Mouse (Mus musculus): ENCODE results near the gene B230219D22Rik. TPM values are rescaled to one million over a fixed set of nuclear protein-coding genes. Genes with fewer than 3 reads are reported as not detected.
A peak's percentile ranks its signal among the peaks of the same experiment; 100 is the strongest.

Gene B230219D22Rik
- polyA plus RNA-seq, 1 experiment from 2014 or later = 75.4 TPM

- H3K9me3 ChIP-seq (ENCODE audit: control insufficient read depth, low read length) = no peaks in the 10 kb centered on the region
- H3K4me2 ChIP-seq (ENCODE audit: low read length) = peak within 1 kb of the TSS; percentile 71
- H3K27ac ChIP-seq (replicated peaks in 1 of 2; ENCODE audit: control insufficient read depth in 1 of 2, insufficient read depth in 1 of 2, low read depth in 2 of 2, low read length in 2 of 2) = peak within 1 kb of the TSS; percentile 96 to 98
- peak within 1 kb of the TSS; percentile 54 to 58 for H3K4me3 ChIP-seq (ENCODE audit: control insufficient read depth in 1 of 2, insufficient read depth in 1 of 2, low read depth in 1 of 2, low read length in 2 of 2)
- peak; percentile 90 for ATAC-seq (ENCODE audit: insufficient number of reproducible peaks, insufficient read depth, low FRiP score, low read depth)
- H3K4me1 ChIP-seq (ENCODE audit: control insufficient read depth in 2 of 2, insufficient read depth in 2 of 2, low read length in 2 of 2) = no peaks in the 10 kb centered on the region
- no peaks in the 10 kb centered on the region for H3K27me3 ChIP-seq (ENCODE audit: control insufficient read depth, insufficient read depth, low read length)
- H3K36me3 ChIP-seq (ENCODE audit: control insufficient read depth, insufficient read depth, low read length) = peaks cover 30% of the 10 kb centered on the region
- peak within 1 kb of the TSS; percentile 86 for H3K9ac ChIP-seq (ENCODE audit: low read length)
- under 1% methylated on average over 72 of the region's 73 CpGs for WGBS
These were observed 34.4 kb downstream of the B230219D22Rik start, which contains the start of gene Pcbd2 for GRCm38 (mm10) chr13:55727120-55727838. Gene Pcbd2, plus strand, starts transcription at chr13:55727368.

DNA sequence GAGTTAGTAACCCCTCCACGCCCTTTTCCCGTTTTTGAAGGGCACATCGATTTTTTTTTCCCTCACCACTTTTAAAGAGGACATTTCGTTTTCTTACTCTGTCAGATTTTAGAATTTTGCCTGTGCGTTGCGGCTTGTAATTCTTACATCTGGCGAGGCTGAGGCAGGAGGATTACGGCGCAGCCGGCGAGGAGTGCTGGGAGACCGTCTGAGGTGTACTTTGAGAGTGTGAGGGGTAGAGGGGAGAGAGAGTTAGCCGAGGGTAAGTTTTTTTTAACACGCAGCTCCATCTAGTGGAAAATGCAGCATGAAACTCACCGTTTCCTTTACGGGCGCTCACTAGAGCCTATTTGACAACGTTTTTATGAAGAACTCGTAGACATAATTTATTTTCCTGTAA, 34.9 kb downstream of the B230219D22Rik start:
- Histone ChIP-seq H3K36me3 (ENCODE audit: control insufficient read depth, insufficient read depth, low read length) (peaks cover 30% of the 10 kb centered on the region), H3K9ac (ENCODE audit: low read length) (peak overlapping the region; percentile 86), H3K9me3 (ENCODE audit: control insufficient read depth, low read length) (no peaks in the 10 kb centered on the region), H3K27me3 (ENCODE audit: control insufficient read depth, insufficient read depth, low read length) (no peaks in the 10 kb centered on the region), H3K4me3 (ENCODE audit: control insufficient read depth in 1 of 2, insufficient read depth in 1 of 2, low read depth in 1 of 2, low read length in 2 of 2) (peak overlapping the region; percentile 54 to 58), H3K4me2 (ENCODE audit: low read length) (peak overlapping the region; percentile 71), H3K4me1 (ENCODE audit: control insufficient read depth in 2 of 2, insufficient read depth in 2 of 2, low read length in 2 of 2) (no peaks in the 10 kb centered on the region), H3K27ac (replicated peaks in 1 of 2; ENCODE audit: control insufficient read depth in 1 of 2, insufficient read depth in 1 of 2, low read depth in 2 of 2, low read length in 2 of 2) (peak overlapping the region; percentile 96 to 98)
- WGBS = 4% methylated on average over 19 of the region's 19 CpGs
- peak; percentile 62; the same call in 1 of the 2 replicates for ATAC-seq (ENCODE audit: insufficient number of reproducible peaks, insufficient read depth, low FRiP score, low read depth)

- H3K36me3 ChIP-seq (ENCODE audit: control insufficient read depth, insufficient read depth, low read length) = peaks cover 9% of the 10 kb centered on the region; the same call in 1 of the 2 replicates
- no peak overlapping the region for H3K4me3 ChIP-seq (ENCODE audit: control insufficient read depth in 1 of 2, insufficient read depth in 1 of 2, low read depth in 1 of 2, low read length in 2 of 2)
- H3K9ac ChIP-seq (ENCODE audit: low read length) = no peak overlapping the region
- no peak overlapping the region for H3K27ac ChIP-seq (replicated peaks in 1 of 2; ENCODE audit: control insufficient read depth in 1 of 2, insufficient read depth in 1 of 2, low read depth in 2 of 2, low read length in 2 of 2)
- H3K4me1 ChIP-seq (ENCODE audit: control insufficient read depth in 2 of 2, insufficient read depth in 2 of 2, low read length in 2 of 2) = no peaks in the 10 kb centered on the region
- no peaks in the 10 kb centered on the region for H3K27me3 ChIP-seq (ENCODE audit: control insufficient read depth, insufficient read depth, low read length)
- ATAC-seq (ENCODE audit: insufficient number of reproducible peaks, insufficient read depth, low FRiP score, low read depth) = no peak
- no peak overlapping the region for H3K4me2 ChIP-seq (ENCODE audit: low read length)
- WGBS = 89% methylated on average over 7 of the region's 7 CpGs
- no peaks in the 10 kb centered on the region for H3K9me3 ChIP-seq (ENCODE audit: control insufficient read depth, low read length)
These were observed 37.8 kb downstream of the B230219D22Rik start for GRCm38 (mm10) chr13:55730716-55731115.

DNA sequence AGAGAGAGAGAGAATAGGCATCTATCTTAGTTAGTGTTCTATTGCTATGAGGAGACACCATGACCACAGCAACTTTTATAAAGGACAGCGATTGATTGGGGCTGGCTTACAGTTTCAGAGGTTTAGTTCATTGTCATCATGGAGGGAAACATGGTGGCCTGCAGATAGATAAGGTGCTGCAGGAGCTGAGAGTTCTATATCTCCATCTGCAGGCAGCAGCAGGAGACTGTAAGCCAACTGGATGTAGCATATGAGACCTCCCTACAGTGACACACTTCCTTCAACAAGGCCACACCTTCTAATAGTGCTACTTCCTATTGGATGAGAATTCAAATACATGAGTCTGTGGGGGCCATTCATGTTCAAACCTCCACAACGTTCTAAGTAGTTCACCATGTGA, 39.2 kb downstream of the B230219D22Rik start:
- 87% methylated on average over 2 of the region's 2 CpGs for WGBS
- H3K27ac ChIP-seq (replicated peaks in 1 of 2; ENCODE audit: control insufficient read depth in 1 of 2, insufficient read depth in 1 of 2, low read depth in 2 of 2, low read length in 2 of 2) = no peak overlapping the region

GRCm38 (mm10) chr13:55733628-55734502, 40.9 kb downstream of the B230219D22Rik start:
- no peak overlapping the region for H3K4me3 ChIP-seq (ENCODE audit: control insufficient read depth in 1 of 2, insufficient read depth in 1 of 2, low read depth in 1 of 2, low read length in 2 of 2)
- no peaks in the 10 kb centered on the region for H3K27me3 ChIP-seq (ENCODE audit: control insufficient read depth, insufficient read depth, low read length)
- 87% methylated on average over 22 of the region's 22 CpGs for WGBS
- H3K9me3 ChIP-seq (ENCODE audit: control insufficient read depth, low read length) = no peaks in the 10 kb centered on the region
- no peak overlapping the region for H3K9ac ChIP-seq (ENCODE audit: low read length)
- H3K4me1 ChIP-seq (ENCODE audit: control insufficient read depth in 2 of 2, insufficient read depth in 2 of 2, low read length in 2 of 2) = no peaks in the 10 kb centered on the region
- H3K4me2 ChIP-seq (ENCODE audit: low read length) = no peak overlapping the region
- ATAC-seq (ENCODE audit: insufficient number of reproducible peaks, insufficient read depth, low FRiP score, low read depth) = no peak
- no peak overlapping the region for H3K27ac ChIP-seq (replicated peaks in 1 of 2; ENCODE audit: control insufficient read depth in 1 of 2, insufficient read depth in 1 of 2, low read depth in 2 of 2, low read length in 2 of 2)
- H3K36me3 ChIP-seq (ENCODE audit: control insufficient read depth, insufficient read depth, low read length) = 0 out of 2 replicates have a peak, but pooled peaks cover 2% of the 10 kb centered on the region

More for the DNA sequence above, 39.2 kb downstream of the B230219D22Rik start:
- H3K36me3 ChIP-seq (ENCODE audit: control insufficient read depth, insufficient read depth, low read length) = 0 out of 2 replicates have a peak, but pooled peaks cover 2% of the 10 kb centered on the region
- no peak for ATAC-seq (ENCODE audit: insufficient number of reproducible peaks, insufficient read depth, low FRiP score, low read depth)
- no peak overlapping the region for H3K4me3 ChIP-seq (ENCODE audit: control insufficient read depth in 1 of 2, insufficient read depth in 1 of 2, low read depth in 1 of 2, low read length in 2 of 2)
- H3K9ac ChIP-seq (ENCODE audit: low read length) = no peak overlapping the region
- no peaks in the 10 kb centered on the region for H3K4me1 ChIP-seq (ENCODE audit: control insufficient read depth in 2 of 2, insufficient read depth in 2 of 2, low read length in 2 of 2)
- H3K4me2 ChIP-seq (ENCODE audit: low read length) = no peak overlapping the region
- H3K27me3 ChIP-seq (ENCODE audit: control insufficient read depth, insufficient read depth, low read length) = no peaks in the 10 kb centered on the region
- H3K9me3 ChIP-seq (ENCODE audit: control insufficient read depth, low read length) = no peaks in the 10 kb centered on the region

DNA sequence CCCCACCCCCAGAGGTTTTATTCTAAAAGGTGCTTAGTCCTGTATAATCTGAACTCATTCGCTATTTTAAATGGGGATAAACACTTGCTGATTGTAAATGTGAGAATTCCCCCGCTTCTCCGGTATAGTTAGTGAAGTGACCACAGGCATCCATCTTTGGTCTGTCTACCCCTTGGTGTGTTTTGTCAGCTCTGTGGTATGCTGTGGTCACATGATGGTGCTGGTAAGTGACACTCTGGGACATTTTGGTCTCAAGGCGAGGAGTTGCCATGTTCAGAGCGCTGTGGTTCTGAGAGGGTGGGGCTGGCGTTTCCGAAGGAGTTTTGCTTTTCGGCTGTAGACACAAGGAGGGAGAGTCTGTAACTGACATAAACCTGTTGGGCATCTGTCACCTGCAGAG, 45.0 kb downstream of the B230219D22Rik start:
- 80% methylated on average over 8 of the region's 8 CpGs for WGBS

GRCm38 (mm10) chr13:55742306-55742705, 49.4 kb downstream of the B230219D22Rik start:
- 60% methylated on average over 8 of the region's 8 CpGs for WGBS
- no peak overlapping the region for H3K4me3 ChIP-seq (ENCODE audit: control insufficient read depth in 1 of 2, insufficient read depth in 1 of 2, low read depth in 1 of 2, low read length in 2 of 2)
- no peak for ATAC-seq (ENCODE audit: insufficient number of reproducible peaks, insufficient read depth, low FRiP score, low read depth)
- H3K9me3 ChIP-seq (ENCODE audit: control insufficient read depth, low read length) = no peaks in the 10 kb centered on the region
- no peaks in the 10 kb centered on the region for H3K27me3 ChIP-seq (ENCODE audit: control insufficient read depth, insufficient read depth, low read length)
- no peak overlapping the region for H3K27ac ChIP-seq (replicated peaks in 1 of 2; ENCODE audit: control insufficient read depth in 1 of 2, insufficient read depth in 1 of 2, low read depth in 2 of 2, low read length in 2 of 2)
- no peak overlapping the region for H3K4me2 ChIP-seq (ENCODE audit: low read length)
- H3K9ac ChIP-seq (ENCODE audit: low read length) = no peak overlapping the region
- no peaks in the 10 kb centered on the region for H3K36me3 ChIP-seq (ENCODE audit: control insufficient read depth, insufficient read depth, low read length)
- H3K4me1 ChIP-seq (ENCODE audit: control insufficient read depth in 2 of 2, insufficient read depth in 2 of 2, low read length in 2 of 2) = no peaks in the 10 kb centered on the region

More for the DNA sequence above, 45.0 kb downstream of the B230219D22Rik start:
- Histone ChIP-seq H3K9ac (ENCODE audit: low read length) (no peak overlapping the region), H3K36me3 (ENCODE audit: control insufficient read depth, insufficient read depth, low read length) (0 out of 2 replicates have a peak, but pooled peaks cover 2% of the 10 kb centered on the region), H3K4me1 (ENCODE audit: control insufficient read depth in 2 of 2, insufficient read depth in 2 of 2, low read length in 2 of 2) (no peaks in the 10 kb centered on the region), H3K4me3 (ENCODE audit: control insufficient read depth in 1 of 2, insufficient read depth in 1 of 2, low read depth in 1 of 2, low read length in 2 of 2) (no peak overlapping the region), H3K4me2 (ENCODE audit: low read length) (no peak overlapping the region), H3K27ac (replicated peaks in 1 of 2; ENCODE audit: control insufficient read depth in 1 of 2, insufficient read depth in 1 of 2, low read depth in 2 of 2, low read length in 2 of 2) (no peak overlapping the region), H3K27me3 (ENCODE audit: control insufficient read depth, insufficient read depth, low read length) (no peaks in the 10 kb centered on the region), H3K9me3 (ENCODE audit: control insufficient read depth, low read length) (no peaks in the 10 kb centered on the region)
- ATAC-seq (ENCODE audit: insufficient number of reproducible peaks, insufficient read depth, low FRiP score, low read depth) = no peak

Measured in heart, embryonic 14.5 days (tissue).